Mouse (Mus musculus) heart, postnatal 14 days (tissue): ENCODE measurements at regions not wholly inside any gene's neighbourhood (a gene's known extent, or its start where the extent isn't known, plus 50 kb on each side); places are given as distances from the start of the nearest gene placed in this dataset.

ENCODE experiments used
- DNase-seq, 2 experiments: peaks; one replicate each; pipeline ENCODE4 v3.0.0; 2021 to 2022
- intact Hi-C: fragments of 180-260 bp; cut with DNase I; formaldehyde crosslinking; loops from one replicate; pipeline ENCODE4 v1.15.1; 2025

DNA sequence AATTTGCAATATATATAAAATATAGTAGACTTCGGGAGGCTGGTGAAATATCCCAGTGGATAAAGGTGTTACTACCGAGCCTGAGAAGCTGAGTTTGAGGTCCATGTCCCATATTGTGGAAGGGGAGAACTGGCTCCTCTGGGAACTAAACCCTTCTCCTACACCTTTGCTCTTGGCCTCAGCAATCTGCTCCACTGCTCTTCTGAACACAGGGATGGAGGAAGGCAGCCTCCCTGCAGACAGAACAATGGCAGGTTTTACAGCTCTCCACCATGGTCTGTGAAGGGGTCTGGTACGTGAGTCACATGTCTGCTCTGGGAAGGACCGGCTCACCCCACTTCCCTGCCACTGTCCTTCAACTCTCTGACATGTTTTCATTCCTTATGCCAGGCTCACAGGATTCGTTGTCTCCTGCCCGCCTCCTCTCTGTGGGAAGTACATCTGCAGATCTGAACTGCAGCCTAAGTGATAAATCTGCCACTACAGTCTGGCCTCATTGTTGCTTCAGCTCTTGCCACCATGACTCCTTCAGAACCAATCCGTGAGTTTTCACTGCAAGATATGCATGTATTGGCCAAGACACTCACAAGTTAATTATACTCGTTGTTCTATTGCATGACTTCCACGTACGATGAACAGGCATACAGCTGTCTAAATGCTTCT, 220.0 kb upstream of the Gm9767 start:
- intact Hi-C loops = no loop called here
- DNase-seq = no peak

DNA sequence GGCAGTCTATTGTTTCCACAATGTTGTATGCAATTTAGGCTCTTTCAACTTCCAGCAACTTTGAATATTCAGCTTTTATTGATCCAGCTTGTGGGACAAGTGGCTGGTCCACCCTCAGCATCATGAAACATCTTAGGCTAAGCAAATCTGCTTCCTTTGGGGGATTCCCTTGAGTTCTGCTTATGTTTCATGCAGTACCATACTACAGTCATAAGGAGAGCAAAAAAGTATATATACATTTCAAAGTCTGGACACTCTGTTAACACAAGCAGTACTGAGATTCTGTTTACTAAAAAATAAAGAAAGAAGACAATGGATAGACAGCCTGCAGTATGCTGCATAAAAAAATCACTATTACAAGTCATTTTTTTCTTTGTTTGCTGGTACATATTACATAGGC, 233.7 kb upstream of the Gm9767 start:
- DNase-seq = no peak
- intact Hi-C loops = no loop called here

DNA sequence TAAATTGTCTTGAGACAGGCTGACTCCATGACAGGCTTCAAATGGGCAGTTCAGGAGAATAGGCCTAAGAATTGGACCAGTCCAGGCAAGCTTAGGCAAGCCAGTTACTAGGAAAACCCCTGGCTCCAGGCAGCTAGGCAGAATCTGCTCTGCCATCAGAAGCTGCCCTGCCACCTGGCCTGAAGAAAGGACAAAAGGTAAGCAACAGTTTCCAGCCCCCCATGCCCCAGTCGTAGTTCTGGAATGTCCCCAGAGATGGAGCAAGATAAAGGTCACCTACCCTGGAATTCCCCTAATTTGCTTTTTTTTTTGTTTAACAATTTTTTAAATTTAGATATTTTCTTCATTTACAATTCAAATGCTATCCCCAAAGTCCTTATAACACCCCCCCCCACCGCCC, 248.8 kb upstream of the Gm9767 start:
- intact Hi-C loops = no loop called here
- no peak for DNase-seq

DNA sequence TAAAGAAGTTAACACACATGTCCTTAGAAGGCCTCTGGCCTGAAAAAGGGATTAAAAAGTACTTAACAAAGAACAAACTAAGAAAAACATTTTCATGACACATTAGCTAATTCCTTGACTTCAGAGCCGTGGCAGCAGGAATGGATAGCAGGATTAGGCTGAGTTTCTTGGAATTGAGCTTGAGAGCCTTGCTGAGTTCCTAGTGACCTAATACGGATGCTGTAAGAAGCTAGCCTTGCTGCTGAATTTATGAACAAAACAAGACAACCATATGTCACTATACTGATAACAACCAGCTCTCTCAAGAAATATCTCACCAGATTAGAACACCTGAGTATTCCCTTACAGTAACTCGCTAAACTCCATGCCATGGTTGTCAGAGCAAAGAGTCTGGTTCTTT, 268.2 kb upstream of the Smlr1 start:
- intact Hi-C loops = no loop called here
- no peak for DNase-seq

DNA sequence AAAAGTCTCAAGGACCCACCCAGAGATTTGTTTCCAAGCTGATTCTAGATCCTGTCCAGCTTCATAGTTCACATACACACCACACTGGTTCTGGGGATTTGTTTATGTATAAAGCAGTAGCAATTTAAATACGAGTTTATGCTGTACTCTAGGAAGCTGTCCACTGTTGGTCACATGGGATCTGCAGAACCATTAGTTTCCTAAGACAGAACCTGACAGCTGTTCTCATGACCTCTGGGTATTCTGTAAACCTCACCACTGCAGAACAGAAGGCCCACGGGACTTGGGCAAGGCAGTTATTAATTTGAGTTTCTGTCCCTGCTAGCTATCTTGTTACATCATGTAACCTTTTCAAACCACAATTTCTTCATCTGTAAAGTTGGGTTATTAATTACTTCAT, 265.4 kb upstream of the Smlr1 start:
- intact Hi-C loops = no loop called here
- DNase-seq = no peak

DNA sequence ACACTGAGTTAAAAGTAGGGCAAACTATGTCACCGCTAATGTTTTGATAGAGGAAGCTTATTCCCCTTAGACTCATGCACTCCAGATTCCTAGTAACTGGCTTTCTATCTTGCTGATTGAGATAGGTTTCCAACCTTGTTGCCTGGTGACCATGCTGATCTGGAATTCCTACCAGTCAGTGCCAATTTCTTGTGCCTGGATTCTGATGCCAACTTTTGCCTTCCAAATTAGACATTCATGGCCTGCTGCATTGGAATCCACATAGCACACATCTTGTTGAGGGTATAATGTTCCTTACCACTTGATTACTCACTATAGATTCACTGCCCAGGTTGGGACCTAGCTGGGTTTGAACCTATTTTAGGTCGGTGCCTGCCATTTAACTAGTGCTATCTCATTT, 262.8 kb upstream of the Smlr1 start:
- no peak for DNase-seq
- intact Hi-C loops = no loop called here

DNA sequence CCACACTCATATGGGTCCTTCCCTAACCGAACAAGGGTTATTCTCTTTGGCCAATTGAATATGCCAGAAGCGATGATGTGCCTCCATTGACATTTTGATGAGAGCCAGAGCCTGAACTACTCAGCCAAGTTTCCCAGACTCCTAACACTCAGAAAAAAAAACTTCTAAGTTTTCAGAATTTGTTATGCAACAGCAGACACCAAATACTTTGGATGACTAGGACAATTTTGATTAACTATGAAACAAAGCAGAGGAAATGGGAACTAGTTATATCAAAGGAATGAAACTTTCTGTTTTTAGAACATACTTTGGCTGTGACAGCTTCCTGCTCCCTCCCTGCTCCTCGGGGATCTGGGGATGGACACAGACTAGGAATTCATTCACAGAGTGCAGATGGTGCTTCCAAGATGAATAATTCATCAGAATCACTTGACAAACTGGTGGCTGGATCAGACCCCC, 254.3 kb upstream of the Smlr1 start:
- intact Hi-C loops = no loop called here
- peak; percentile 18 to 34 for DNase-seq

DNA sequence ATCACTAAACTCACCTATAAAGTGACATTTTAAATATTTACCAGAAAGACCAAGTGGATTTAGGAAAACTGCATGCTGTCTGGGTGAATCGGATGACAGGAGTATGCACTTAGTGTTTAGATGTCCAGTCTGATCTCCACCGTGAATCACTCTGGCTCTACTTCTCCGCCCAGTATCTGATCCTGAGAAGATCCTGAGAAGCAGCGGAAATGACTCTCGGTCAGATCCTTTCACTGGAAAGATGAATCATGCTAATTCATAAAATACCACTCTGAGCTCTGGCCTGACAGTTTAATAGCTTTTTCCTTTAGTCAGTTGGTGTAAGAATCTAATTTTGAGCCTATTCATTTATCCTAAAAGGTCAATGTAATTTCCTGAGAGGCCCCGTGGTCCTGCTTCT, 252.6 kb upstream of the Smlr1 start:
- no peak for DNase-seq
- intact Hi-C loops = no loop called here

DNA sequence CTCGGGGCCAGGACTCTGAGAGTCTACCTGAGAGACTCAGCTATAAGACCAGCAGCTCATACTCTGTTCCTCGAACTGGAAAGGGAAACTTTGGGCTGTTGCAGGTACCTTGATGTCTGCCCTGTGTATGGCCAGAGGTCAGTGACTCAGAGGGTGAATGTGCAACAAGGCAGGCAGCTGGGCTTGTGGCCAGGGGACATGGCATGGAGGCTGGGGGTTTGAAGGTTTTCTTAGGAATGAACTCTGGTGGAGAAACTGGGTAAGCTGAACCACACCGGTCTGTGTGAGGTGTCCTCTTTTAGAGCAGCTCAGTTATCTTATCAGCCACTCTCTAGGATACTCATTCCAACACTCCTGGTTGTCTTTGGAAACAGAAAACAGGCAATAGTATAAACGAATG, 251.9 kb upstream of the Smlr1 start:
- no peak for DNase-seq
- intact Hi-C loops = no loop called here

DNA sequence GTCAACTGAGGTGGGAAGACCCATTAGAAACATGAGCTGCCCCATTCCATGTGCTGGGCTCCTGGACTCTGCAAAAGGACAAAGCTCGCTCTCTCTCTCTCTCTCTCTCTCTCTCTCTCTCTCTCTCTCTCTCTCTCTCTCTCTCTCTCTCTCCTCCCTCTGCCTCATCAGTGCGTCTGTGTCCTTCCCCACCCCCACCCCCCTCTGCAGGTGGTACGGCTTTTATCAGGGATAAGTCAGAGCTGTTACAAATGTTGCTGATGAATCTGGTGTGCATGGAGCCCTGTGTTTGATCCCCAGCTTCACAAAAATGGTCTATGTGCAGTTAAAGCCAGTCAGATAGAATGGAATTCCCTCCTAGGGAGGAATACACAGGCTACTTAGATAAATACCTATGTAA, 247.8 kb upstream of the Smlr1 start:
- intact Hi-C loops = no loop called here
- DNase-seq = no peak

DNA sequence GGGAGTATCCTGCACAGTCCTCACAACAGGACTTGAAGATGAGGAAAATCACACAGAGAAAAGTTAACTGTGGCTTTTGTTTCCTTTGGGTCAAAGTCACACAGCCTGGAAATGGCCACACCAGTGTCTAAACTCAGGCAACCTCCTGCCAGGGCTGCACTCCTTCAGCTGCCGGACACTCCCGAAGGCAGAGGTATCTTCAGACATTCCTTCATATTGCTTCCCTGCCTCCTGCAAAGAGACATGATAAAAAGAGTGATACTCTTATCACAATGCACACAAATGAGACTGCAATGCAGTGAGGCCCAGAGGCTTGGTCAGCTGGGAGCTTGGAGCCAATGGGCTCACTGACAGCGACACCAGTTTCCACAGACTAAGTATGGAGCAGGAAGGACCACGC, 243.4 kb upstream of the Smlr1 start:
- no peak for DNase-seq
- intact Hi-C loops = no loop called here

DNA sequence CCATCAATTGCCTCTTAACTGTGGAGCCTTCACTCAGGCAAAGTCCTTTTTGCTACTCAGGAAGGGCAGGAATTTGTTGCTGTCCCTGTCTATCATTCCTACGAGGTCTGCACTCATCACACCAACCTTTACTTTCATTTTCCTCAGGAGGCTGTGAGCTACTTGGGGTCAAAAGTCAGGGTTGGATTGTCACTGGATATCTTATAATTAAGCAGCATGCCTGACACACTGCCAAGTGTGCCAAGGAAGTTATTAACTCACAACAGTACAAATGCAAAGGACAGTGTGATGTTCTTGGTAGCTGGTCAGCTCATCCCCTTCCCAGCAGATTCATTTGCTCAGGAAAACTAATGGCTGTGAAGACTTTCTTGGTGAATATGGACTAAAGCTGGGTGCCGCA, 241.7 kb upstream of the Smlr1 start:
- intact Hi-C loops = no loop called here
- DNase-seq = no peak

DNA sequence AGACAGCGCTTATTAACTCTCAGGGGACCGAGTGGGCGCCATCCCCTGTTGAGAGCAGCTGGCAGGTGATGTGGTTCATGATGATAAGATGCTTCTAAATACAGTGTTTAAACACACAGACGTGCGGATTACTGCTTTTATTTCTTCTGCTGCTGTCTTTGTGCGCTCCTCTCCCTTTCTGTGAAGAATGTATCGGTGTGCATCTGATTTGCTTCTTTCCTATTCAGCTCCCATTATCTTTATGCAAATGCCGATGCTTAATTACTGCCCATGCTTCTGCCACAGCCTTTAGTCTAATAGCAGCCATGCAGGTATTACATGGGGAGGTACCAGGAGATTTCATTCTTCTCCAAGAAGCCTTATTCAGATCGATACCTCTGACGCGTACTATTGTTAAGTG, 240.6 kb upstream of the Smlr1 start:
- intact Hi-C loops = no loop called here
- DNase-seq = no peak

DNA sequence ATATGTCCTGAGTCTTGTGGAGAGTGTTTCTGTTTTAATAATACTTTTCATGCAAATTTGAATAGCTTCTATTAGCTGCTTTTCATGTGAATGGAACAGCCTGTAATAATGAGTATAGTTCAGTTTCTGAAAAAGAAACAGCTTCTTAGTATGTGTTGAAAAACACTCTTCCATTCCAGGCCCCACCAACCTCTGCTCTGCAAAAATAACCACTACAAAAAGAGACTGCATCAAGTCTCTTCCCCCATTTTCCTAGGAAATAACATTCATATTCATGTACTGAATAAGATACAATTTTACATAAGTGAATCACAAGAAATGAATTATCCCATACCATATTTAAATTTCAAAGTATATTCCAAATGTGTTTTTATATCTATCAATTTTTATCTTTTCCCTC, 234.0 kb upstream of the Smlr1 start:
- intact Hi-C loops = no loop called here
- DNase-seq = no peak

DNA sequence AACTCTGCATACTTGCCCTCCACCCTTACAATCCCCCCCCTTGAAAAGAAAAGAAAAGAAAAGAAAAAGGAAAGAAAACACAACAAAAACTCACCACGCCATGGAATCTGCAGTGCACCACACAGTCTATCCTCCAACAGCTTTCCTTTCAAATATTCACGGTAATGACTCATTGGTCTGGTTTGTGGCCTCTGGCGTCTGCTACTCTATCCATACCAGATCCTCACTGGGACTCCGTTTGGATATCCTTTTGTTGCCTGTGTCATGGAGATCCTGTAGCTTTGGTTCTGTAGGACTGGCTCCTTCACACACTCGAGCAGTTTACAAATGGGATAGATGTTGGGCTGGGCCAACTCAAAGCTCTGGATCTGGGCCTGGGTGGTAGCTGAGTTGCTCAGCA, 232.4 kb upstream of the Smlr1 start:
- no peak for DNase-seq
- intact Hi-C loops = no loop called here

DNA sequence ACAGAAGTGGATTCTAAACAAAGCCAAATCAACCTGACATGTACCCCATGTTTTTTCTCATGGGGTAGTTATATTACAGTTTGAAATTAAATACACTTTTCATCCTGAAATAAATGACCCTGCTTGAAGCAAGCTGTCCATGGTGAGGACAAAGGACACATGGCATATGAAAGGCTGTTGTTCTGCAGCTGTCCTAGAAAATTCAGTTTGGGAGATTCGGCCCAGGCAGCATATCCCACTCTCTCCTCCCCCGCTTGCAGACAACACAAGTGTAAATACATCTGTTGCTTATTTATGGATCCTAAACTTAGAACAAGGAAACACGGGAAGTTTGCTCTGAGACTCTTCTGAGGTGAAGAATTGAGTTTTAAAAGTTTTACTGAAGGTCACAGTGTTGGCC, 218.2 kb upstream of the Smlr1 start:
- intact Hi-C loops = no loop called here
- DNase-seq = no peak

DNA sequence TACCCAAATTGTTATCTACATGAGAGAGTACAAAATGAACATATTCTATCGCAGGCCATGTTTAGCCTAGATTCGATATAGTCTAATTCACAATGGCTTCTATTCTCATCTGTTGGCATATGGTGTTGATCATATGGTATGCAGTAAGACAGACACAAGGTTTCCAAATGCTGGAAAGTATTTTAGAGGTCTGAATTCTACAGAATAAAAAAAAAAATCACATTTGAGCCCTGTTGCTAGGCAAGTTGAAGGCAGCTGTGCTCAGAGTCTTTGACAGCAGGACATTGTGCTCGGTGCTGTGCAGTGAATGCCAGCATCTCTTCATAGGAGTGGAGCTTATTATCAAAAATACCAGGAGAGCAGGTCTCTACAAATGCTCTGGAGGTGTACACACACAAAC, 206.6 kb upstream of the Smlr1 start:
- intact Hi-C loops = no loop called here
- DNase-seq = no peak

DNA sequence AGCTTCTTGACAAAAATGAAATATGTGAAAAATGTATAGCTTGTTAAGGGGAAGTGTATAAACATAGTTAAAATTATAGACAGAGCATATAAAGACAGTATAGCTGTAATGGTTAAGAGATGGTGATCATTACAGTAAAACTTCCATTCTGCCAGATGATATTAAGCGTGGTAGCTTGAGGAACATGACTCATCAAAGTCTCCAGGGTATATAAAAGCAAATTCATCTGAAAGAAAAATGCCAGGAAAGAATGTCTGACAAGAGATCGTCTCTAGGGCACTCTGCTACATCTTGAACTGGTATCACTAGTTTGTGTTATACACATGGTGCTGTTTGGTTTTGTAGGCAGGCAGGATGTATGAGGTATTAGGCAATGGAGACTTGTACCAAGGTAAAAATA, 204.9 kb upstream of the Smlr1 start:
- no peak for DNase-seq
- intact Hi-C loops = no loop called here

DNA sequence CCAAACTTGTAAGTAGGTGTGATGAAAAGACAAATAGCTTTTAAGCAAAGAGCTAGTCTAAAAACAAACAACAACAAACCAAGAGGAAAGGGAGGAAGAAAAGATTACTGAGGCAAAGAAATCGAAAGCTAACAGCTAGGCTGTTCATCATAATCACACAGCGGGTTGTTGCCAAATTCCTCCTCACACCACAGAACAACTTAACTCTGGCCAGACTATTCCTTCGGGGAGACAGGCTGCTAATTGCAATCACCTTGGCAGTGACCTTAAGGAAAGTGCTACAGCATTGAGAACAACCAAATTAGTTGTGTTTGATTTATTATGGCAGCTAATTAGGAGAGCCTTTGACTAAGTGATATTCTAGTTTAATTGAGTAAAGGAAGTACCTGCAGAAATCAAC, 194.4 kb upstream of the Smlr1 start:
- intact Hi-C loops = no loop called here
- no peak for DNase-seq

DNA sequence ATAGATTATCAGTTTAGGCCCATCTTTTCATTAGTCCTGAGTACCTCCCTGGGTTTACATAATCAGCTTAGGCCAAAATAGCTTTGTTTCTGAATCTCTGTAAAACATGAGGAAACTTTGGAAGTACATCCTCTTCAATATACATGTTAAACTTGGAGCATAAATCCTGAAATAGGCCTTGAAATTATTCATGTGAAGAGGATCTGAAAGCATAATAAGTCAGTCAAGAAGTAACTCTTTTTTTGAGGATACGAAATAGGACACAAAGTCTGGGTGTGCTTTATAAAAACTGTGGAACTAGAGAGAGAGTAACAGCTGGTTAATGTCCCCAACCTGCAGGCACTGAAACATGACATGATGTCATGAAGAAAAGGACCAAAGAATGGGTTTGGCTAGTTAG, 187.9 kb upstream of the Smlr1 start:
- intact Hi-C loops = no loop called here
- no peak for DNase-seq

DNA sequence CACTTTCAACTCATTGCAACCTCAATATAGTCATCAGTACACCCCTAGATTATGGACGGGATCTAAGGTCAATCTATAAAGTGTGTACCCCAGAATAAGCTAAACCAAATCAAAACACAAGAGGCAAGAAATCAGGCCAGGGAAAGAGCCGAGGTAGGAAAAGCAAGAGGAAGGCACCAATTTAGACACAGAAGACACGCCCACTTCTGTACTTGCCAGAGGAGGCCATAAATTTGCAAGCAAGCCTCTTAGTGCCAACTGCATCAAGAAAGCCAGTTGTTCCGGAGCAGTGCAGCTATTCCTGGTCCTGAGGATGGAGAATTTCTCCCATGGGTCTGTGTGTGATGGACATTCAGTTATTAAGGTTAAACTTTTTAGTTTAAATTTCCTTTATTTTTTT, 179.7 kb upstream of the Smlr1 start:
- DNase-seq = no peak
- intact Hi-C loops = no loop called here

DNA sequence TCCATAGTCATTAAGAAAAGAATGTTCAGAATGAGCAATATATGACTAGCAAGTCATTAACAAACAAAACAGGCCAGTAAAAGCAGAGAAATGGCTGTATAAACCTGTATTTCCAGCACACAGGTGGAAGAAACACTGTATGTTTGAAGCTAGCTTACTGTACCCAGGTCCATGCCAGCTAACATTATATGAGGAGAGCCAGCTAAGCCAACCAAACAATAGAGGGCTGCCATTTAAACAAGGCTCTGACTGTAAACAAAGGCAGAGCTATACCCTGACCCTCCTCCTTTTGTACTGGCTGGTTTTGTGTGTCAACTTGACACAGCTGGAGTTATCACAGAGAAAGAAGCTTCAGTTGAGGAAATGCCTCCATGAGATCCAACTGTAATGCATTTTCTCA, 178.6 kb upstream of the Smlr1 start:
- no peak for DNase-seq
- intact Hi-C loops = no loop called here

DNA sequence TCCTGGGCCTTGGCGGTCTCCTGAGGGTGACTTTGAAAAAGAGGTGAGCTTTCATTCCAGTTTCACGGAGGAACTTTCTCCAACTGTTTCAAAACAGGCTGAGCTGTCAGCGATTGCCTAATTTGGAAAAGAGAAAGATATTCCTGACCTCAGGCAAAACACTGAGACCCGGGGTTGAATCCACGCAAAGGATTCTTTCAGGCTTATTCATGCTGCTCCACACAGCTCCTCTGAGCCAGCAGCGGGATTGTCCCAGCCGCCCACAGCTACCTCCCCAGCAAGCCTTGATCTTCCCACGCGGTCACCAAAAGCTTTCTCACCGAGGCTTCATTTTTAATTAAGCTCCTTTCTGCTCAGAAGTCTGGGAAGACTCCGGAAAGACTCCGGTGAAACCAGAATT, 178.0 kb upstream of the Smlr1 start:
- DNase-seq = peak in 1 of 2 experiments; percentile 2
- intact Hi-C loops = no loop called here
